Mouse (Mus musculus): ENCODE data around the gene Irak4. TPM values are rescaled to one million over a fixed set of nuclear protein-coding genes. Genes with fewer than 3 reads are reported as not detected.
A peak's percentile ranks its signal among the peaks of the same experiment; 100 is the strongest.

The Irak4 gene
- total and polyA plus RNA-seq, 2 experiments from 2014 or later = 1.8 to 2.7 TPM

DNA sequence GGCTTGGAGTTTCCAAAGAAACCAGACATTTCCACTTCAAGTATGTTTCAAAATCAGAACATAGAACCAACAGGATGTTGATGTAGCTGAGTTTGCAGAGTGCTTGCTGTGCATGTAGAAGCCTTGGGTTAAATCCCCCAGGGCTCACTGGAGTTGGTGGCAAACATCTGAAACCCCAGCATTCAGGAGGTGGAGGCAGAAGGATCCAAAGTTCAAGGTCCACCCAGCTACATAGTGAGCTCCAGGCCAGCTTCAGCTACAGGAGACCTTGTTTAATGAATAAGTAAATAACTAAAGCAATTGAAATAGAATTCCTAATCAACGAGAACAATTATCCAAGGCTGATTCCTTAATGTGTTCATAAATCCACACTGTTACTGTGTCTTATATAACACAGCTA is 50.1 kb downstream of the Irak4 start:
- Histone ChIP-seq H3K27me3 (ENCODE audit: insufficient read depth, low read length) (0 out of 2 replicates have a peak, but pooled peaks cover 5% of the 10 kb centered on the region), H3K36me3 (ENCODE audit: insufficient read depth, low read length) (no peaks in the 10 kb centered on the region), H3K9me3 (ENCODE audit: low read length) (no peaks in the 10 kb centered on the region), H3K4me1 (ENCODE audit: insufficient read depth, low read length) (no peaks in the 10 kb centered on the region), H3K9ac (replicated peaks; ENCODE audit: low read length, poor library complexity, severe bottlenecking) (no peak overlapping the region), H3K4me3 (ENCODE audit: low read depth, low read length) (no peak overlapping the region), H3K4me2 (ENCODE audit: low read depth, low read length, poor library complexity, severe bottlenecking) (no peak overlapping the region), H3K27ac (ENCODE audit: low read depth, low read length) (no peak overlapping the region)
- WGBS = 86% methylated on average over 1 of the region's 1 CpGs
- ATAC-seq (ENCODE audit: low FRiP score) = no peak
- no peak for TF ChIP-seq CTCF (IDR thresholded peaks at IDR 0.05)
- DNase-seq (ENCODE audit: low spot score) = no peak

GRCm38 (mm10) chr15:94600145-94600707 is 56.8 kb downstream of the Irak4 start:
- WGBS = 88% methylated on average over 11 of the region's 11 CpGs
- Histone ChIP-seq H3K27ac (ENCODE audit: low read depth, low read length) (no peak overlapping the region), H3K9me3 (ENCODE audit: low read length) (no peaks in the 10 kb centered on the region), H3K4me1 (ENCODE audit: insufficient read depth, low read length) (no peaks in the 10 kb centered on the region), H3K36me3 (ENCODE audit: insufficient read depth, low read length) (no peaks in the 10 kb centered on the region), H3K27me3 (ENCODE audit: insufficient read depth, low read length) (0 out of 2 replicates have a peak, but pooled peaks cover 5% of the 10 kb centered on the region), H3K4me3 (ENCODE audit: low read depth, low read length) (no peak overlapping the region), H3K4me2 (ENCODE audit: low read depth, low read length, poor library complexity, severe bottlenecking) (no peak overlapping the region), H3K9ac (replicated peaks; ENCODE audit: low read length, poor library complexity, severe bottlenecking) (no peak overlapping the region)
- TF ChIP-seq CTCF (IDR thresholded peaks at IDR 0.05) = no peak
- DNase-seq (ENCODE audit: low spot score) = no peak
- no peak for ATAC-seq (ENCODE audit: low FRiP score)

DNA sequence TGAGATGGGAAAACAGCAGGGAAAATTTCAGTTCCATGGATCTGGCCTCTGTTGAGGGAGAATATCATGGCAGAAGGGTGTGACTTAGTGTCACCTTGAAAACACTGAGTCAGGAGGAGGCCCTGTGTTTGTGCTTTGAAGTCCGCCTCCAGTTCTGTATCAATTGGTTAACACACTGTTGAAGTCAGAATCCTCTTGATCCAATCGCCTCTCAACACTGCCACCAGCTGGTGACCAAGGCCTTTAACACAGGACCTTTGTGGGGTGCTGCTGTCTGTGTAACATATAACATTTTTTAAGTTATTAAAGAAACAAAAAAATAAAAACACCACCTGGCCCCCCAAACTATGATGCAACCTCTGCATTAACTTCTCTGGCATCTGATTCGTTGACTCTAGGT is 57.9 kb downstream of the Irak4 start:
- TF ChIP-seq CTCF (IDR thresholded peaks at IDR 0.05) = peak; percentile 71
- no peaks in the 10 kb centered on the region for H3K36me3 ChIP-seq (ENCODE audit: insufficient read depth, low read length)
- no peak overlapping the region for H3K4me2 ChIP-seq (ENCODE audit: low read depth, low read length, poor library complexity, severe bottlenecking)
- no peak overlapping the region for H3K9ac ChIP-seq (replicated peaks; ENCODE audit: low read length, poor library complexity, severe bottlenecking)
- DNase-seq (ENCODE audit: low spot score) (peak; percentile 59), ATAC-seq (ENCODE audit: low FRiP score) (no peak)
- H3K4me1 ChIP-seq (ENCODE audit: insufficient read depth, low read length) = no peaks in the 10 kb centered on the region
- no peak overlapping the region for H3K27ac ChIP-seq (ENCODE audit: low read depth, low read length)
- H3K27me3 ChIP-seq (ENCODE audit: insufficient read depth, low read length) = no peaks in the 10 kb centered on the region
- no peak overlapping the region for H3K4me3 ChIP-seq (ENCODE audit: low read depth, low read length)
- WGBS = 23% methylated on average over 3 of the region's 3 CpGs
- no peaks in the 10 kb centered on the region for H3K9me3 ChIP-seq (ENCODE audit: low read length)

DNA sequence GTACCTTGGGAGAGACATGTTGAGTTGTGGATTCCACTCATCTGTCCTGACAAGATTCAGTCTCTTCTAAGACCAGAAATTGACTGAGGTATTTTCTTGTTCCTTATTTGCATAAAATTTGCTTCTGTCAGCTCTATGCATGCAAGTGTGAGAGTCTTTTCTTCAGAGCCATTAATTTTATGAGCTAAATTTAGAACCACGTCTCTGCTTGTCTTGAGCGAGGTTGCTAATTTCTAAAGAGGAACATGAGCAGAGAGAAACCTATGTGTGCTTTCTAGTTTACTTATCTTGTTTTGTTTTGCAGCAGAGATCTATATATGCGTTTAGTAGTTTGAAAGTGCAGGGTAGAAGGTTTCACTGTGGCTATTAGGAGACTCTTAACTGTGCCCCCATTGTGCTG is 59.0 kb downstream of the Irak4 start:
- Histone ChIP-seq H3K9me3 (ENCODE audit: low read length) (no peaks in the 10 kb centered on the region), H3K9ac (replicated peaks; ENCODE audit: low read length, poor library complexity, severe bottlenecking) (no peak overlapping the region), H3K27ac (ENCODE audit: low read depth, low read length) (no peak overlapping the region), H3K27me3 (ENCODE audit: insufficient read depth, low read length) (no peaks in the 10 kb centered on the region), H3K4me2 (ENCODE audit: low read depth, low read length, poor library complexity, severe bottlenecking) (no peak overlapping the region), H3K36me3 (ENCODE audit: insufficient read depth, low read length) (no peaks in the 10 kb centered on the region), H3K4me1 (ENCODE audit: insufficient read depth, low read length) (no peaks in the 10 kb centered on the region), H3K4me3 (ENCODE audit: low read depth, low read length) (no peak overlapping the region)
- DNase-seq (ENCODE audit: low spot score) (no peak), ATAC-seq (ENCODE audit: low FRiP score) (no peak)
- TF ChIP-seq CTCF (IDR thresholded peaks at IDR 0.05) = no peak
- 80% methylated on average over 3 of the region's 3 CpGs for WGBS

GRCm38 (mm10) chr15:94607768-94608167 is 64.3 kb downstream of the Irak4 start:
- H3K9me3 ChIP-seq (ENCODE audit: low read length) = no peaks in the 10 kb centered on the region
- DNase-seq (ENCODE audit: low spot score) (no peak), ATAC-seq (ENCODE audit: low FRiP score) (no peak)
- no peak overlapping the region for H3K9ac ChIP-seq (replicated peaks; ENCODE audit: low read length, poor library complexity, severe bottlenecking)
- no peak for TF ChIP-seq CTCF (IDR thresholded peaks at IDR 0.05)
- 95% methylated on average over 8 of the region's 8 CpGs for WGBS
- no peaks in the 10 kb centered on the region for H3K36me3 ChIP-seq (ENCODE audit: insufficient read depth, low read length)
- H3K27ac ChIP-seq (ENCODE audit: low read depth, low read length) = no peak overlapping the region
- no peak overlapping the region for H3K4me3 ChIP-seq (ENCODE audit: low read depth, low read length)
- H3K27me3 ChIP-seq (ENCODE audit: insufficient read depth, low read length) = no peaks in the 10 kb centered on the region
- H3K4me2 ChIP-seq (ENCODE audit: low read depth, low read length, poor library complexity, severe bottlenecking) = no peak overlapping the region
- H3K4me1 ChIP-seq (ENCODE audit: insufficient read depth, low read length) = no peaks in the 10 kb centered on the region

DNA sequence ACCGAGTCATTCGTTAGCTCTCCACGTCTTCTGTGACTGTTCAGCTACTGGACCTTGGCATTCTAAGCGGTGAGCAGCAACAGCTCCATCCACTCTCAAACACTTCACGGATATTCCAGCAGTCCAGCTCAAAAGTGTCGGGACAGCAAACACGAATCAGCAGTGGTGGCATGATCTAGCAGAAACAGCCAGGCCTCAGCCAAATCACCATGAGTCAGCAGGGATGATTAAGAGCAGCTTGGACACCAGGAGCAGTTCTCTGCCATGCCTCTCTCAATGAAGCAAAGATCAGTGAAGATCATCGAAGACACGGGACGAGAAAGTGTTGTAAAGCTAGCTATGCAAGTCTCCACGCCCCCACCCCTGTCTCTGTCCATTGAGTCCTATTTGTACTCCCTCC is 72.6 kb downstream of the Irak4 start:
- Histone ChIP-seq H3K4me3 (ENCODE audit: low read depth, low read length) (no peak overlapping the region), H3K9me3 (ENCODE audit: low read length) (no peaks in the 10 kb centered on the region), H3K9ac (replicated peaks; ENCODE audit: low read length, poor library complexity, severe bottlenecking) (no peak overlapping the region), H3K27me3 (ENCODE audit: insufficient read depth, low read length) (no peaks in the 10 kb centered on the region), H3K27ac (ENCODE audit: low read depth, low read length) (no peak overlapping the region), H3K4me1 (ENCODE audit: insufficient read depth, low read length) (no peaks in the 10 kb centered on the region), H3K36me3 (ENCODE audit: insufficient read depth, low read length) (no peaks in the 10 kb centered on the region), H3K4me2 (ENCODE audit: low read depth, low read length, poor library complexity, severe bottlenecking) (no peak overlapping the region)
- 94% methylated on average over 11 of the region's 11 CpGs for WGBS
- TF ChIP-seq CTCF (IDR thresholded peaks at IDR 0.05) = no peak
- DNase-seq (ENCODE audit: low spot score) (no peak), ATAC-seq (ENCODE audit: low FRiP score) (no peak)

Data from midbrain, postnatal 0 days (tissue).